Mouse (Mus musculus) layer of hippocampus, adult 2 months (tissue): ENCODE data around the gene Kmt2b. TPM values are rescaled to one million over a fixed set of nuclear protein-coding genes. Genes with fewer than 3 reads are reported as not detected.
A peak's percentile ranks its signal among the peaks of the same experiment; 100 is the strongest.

ENCODE experiments used
- DNase-seq, 2 experiments: peaks; one replicate each; pipeline ENCODE4 v3.0.0; 2022; ENCODE audit warnings: low spot score in 2 of 2
- H3K27ac ChIP-seq: fragments of 200-600 bp; 2 replicates; pipeline ENCODE4 v1.8.1; 2022
- H3K4me3 ChIP-seq: fragments of 200-600 bp; 2 replicates; pipeline ENCODE4 v1.8.1; 2022; ENCODE audit warnings: mild to moderate bottlenecking
- CTCF ChIP-seq: fragments of 200-600 bp; conservative IDR thresholded peaks from 2 replicates; pipeline ENCODE4 v1.8.1; 2022; ENCODE audit warnings: antibody characterized with exemption, mild to moderate bottlenecking, moderate library complexity
- total RNA-seq, 2 experiments: library from RNA; stranded (reverse); gene quantifications; 2 replicates each; pipeline ENCODE4 v1.2.3; 2021

Kmt2b gene
- total RNA-seq, 2 experiments from 2014 or later: 49.8 to 57.5 TPM

DNA sequence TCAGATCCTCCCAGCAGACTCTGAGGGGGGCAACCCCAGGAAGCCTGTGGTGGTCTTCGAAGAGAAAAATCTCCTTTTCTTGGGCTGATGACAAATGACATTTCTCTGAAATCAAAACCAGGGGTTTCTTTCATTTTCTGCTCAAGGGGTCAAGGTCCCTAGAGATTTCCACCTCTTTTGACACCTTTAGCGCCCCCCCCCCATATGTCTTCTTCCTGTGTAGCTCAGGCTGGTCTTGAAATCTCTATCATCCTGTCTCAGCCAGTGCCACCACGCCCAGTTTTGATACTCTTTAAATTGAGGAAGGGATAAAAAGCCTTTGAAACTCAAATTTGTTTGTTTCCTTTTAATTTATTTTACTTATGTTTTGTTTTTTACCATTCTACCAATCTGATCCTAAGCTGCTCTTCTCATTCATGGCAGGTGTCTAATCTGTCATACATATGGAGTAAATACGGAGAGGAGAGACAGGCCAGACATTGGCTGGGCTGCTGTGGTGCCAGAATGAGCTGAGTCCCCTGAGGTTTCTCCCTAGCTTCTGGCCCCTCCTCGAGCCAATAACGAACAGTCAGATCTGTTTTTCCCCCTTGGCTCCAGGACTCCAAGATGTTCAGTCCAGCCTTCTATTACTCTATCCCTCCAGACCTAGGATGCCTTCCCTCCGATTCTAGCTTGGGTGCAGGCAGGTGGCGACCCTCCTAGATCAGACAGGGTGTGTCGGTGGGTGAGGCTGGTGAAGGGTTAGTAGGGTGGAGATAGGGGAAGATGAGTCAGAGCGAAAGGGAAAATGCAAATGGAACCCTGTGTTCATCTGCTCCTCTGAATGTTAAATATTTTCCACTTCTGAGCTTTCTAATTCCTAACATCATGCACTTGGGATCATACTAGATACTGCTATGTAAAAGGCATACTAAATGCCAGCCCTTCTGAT lies 5.3 kb upstream of the Kmt2b start:
- Histone ChIP-seq H3K27ac (no peak overlapping the region), H3K4me3 (no peak overlapping the region)
- no peak for TF ChIP-seq CTCF
- no peak for DNase-seq

DNA sequence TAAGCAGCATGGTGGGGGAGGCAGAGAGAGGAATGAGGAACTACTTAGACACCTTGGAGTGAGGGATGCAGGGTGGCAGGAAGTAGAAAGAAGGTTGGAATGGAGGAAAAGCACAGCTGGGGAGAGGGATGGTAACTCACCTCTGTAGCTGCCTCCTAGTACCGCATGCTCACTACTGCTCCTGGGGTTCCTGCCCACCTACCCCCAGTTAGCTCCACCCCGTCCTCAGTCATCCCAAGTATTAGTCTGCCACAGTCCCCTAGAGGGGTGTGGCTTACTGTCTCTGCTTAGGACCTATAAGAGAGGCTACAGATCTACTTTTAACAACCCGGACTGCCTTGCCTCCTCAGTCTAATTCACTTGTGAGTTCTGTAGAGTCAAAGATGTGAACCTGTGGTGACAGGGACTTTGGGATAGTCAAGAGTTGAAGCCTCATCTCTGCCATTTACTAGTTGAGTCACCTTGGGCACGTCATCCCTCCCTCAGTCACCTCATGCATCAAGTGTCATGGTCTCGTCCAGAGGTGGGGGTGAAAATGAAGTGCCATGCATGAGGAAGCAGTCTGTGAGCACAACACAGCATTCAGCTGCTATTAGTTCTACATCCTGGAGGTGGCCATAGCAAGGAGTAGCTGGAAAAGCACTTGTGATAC lies 4.4 kb upstream of the Kmt2b start:
- H3K27ac ChIP-seq: no peak overlapping the region
- DNase-seq: no peak
- no peak for TF ChIP-seq CTCF
- H3K4me3 ChIP-seq: no peak overlapping the region

DNA sequence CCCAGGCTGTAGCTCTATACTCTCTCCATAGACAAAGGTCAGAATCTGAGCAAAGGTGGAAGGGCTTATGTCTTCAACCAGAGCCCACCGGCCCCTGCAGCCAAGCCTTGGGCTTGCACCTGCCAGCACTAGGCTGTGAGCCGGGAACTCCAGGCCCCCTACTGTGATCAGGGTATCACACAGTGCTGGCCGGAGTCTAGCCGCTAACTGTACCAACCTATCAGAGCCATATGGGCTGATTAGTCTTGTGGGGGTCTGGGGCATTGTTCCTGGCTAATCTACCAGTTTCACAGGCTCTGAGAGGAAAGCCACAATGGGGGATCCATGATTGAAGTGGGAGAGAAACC lies 3.1 kb upstream of the Kmt2b start:
- Histone ChIP-seq H3K4me3 (no peak overlapping the region), H3K27ac (no peak overlapping the region)
- no peak for DNase-seq
- TF ChIP-seq CTCF: no peak

DNA sequence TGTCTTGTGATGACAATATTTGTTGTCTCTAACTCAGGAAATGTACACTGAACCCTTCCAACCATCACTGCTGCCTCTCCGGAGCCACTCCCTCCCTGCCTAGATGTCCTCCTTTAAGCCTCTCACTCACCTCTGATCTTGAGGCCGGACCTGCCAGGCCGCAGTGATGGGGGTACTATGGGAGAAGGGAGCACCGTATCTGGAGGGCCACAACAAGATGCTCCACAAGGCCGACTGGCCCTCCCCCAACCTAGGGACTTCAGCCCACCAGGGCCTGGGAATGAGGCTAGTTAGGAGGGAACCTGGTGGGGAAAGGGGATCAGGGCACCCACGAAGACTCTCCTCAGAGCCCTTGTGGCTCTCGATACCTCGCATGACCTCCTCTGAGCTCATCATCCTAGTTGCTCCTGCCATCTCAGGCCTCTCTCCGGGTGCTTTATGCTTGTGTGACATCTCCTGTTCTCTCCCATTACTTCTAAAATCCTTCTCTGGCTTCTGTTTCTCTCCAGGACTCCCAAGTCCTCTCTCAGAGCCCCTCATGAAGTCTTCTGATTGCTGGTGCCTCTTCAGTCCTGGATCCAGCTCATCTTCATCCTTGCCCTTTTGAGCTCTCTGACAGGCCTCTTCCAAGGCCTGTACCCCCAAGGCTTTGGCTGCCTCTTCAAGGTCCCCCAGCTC lies 2.5 kb upstream of the Kmt2b start:
- no peak for DNase-seq
- TF ChIP-seq CTCF: no peak
- H3K27ac ChIP-seq: no peak overlapping the region
- H3K4me3 ChIP-seq: no peak overlapping the region

DNA sequence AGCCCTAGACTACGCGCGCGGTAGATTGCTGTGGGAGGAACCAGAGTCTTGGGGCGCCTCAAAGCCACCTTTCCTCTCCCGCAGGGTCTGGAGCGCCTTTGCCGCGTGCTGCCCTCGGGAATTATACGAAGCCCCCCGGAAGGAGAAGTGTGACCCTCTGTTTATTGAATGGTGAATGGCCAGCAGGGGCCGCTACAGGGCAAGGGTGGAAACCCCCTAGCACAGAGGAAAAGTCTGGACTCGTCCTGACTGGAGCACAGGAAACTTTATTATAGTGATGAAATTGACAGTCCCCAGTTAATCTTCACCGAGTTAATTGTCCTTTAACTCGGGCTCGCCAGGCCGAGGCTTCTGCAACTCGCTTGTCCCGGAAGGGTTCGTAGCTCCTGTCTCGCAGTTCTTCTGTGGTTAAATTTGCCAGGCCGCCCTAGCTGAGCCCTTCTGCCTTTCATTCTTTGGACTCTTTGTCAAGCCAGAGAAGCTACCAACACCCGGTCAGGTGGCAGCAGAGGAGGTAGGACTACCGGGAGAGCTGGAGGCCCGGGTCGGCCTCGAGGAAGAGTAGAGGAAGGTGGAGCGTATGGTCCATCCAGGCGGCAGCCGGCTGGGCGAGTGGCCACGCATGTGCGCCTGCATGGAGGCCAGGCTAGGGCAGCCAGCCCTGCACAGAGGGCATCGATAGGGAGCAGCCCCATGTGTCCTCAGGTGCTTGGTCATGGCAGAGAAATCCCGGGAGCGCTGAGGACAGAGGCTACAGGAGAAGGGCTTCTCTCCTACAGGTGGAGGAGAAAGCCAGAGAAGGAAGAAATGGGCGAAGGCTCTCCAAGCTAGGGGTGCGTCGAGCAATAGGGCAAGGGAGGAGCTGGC lies 1.1 kb upstream of the Kmt2b start:
- peak; percentile 71 to 84 for DNase-seq

DNA sequence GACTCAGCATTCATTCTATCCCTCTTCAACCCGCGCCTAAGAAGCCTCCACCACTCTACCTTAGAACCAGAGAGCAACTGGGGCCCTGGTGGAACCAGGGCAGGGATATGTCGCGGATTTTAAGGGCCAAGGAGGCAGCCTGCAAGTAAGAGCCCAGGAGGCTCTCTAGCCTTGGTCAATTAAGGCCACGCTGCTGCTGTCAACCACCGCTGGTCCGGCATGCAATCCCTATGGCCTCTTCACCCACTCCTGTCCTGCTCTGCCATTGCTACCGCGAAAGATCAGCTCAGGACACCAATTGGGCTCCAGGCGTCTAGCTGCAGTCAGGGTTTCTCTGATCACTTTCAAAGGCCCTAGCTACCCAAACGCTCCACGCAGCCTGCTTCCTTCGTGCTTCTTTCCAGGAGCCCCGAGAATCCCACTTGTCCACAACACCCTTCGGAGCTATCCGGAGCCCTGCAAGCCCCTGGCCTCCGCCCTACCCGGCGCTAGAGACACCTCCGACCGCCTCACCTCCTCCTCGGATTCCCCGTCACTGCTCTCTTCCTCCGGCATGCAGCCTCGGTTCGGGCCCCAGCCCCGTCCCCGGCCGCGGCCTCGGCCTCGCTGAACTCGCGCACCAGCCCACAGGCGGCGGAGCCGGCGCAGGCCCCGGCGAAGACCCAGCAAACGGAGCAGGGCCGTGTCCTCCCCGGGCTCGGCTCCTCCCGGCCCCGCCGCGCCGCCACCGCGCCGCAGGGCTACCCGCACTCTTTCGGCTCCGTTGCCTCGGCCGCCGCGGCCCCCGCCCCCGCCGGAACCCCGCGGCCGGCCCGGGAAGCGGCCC lies 471 bp downstream of the Kmt2b start:
- H3K4me3 ChIP-seq: peak overlapping the region; percentile 90
- H3K27ac ChIP-seq: peak overlapping the region; percentile 96
- DNase-seq: no peak
- no peak for TF ChIP-seq CTCF

More for the DNA sequence above, 1.1 kb upstream of the Kmt2b start:
- Histone ChIP-seq H3K4me3 (peak overlapping the region; percentile 90), H3K27ac (peak overlapping the region; percentile 96)
- peak; percentile 94 for TF ChIP-seq CTCF

DNA sequence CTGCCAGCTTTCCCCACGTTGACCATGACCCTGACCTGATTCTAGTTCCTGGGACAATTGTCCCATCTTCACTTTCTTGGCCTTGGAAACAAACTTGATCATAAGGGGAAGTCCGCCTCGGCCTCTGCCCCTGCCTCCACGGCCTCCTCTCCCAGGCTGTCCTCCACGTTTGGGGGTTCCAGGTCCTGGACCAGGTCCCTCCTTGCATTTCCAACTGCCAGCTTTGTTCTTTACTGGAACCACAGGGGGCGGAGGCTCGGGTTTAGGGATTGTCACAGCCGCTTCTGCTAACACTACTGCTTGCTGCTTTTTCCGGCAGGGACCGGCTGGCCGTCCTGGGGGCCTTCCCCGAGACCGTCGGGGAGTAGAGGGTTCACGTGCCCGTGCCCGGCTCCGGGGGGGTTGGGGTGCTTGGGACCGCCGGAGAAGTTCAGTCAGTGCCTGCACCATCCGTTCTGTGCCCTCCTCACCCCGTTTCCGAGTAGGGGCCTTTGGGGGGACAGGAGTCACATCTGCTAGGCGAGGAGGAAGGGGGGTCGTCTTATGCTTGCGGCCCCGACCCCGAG lies 2.0 kb downstream of the Kmt2b start:
- TF ChIP-seq CTCF: no peak
- Histone ChIP-seq H3K4me3 (no peak overlapping the region; the same call in 1 of the 2 replicates), H3K27ac (no peak overlapping the region)
- DNase-seq: no peak

DNA sequence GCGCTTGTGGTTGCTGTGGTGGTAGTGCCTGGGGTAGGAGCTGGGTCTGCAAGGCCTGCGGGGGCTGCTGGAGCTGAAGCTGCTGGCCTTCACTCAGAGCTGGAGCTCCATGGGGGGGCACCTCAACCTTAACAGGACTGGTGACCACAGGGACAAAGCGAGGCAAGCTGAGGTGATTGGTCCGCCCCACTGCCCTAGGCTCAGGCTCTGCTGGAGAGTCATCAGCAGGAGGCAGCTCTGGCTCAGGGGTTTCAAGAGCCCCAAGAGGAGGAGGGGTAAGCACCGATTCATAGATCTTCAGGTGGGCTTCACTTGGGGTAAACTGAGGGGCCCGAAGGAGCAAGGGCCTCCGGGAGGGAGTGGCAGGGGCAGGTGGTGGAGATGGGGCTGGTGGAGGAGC lies 3.4 kb downstream of the Kmt2b start:
- no peak overlapping the region for H3K27ac ChIP-seq
- H3K4me3 ChIP-seq: no peak overlapping the region
- no peak for DNase-seq
- no peak for TF ChIP-seq CTCF

DNA sequence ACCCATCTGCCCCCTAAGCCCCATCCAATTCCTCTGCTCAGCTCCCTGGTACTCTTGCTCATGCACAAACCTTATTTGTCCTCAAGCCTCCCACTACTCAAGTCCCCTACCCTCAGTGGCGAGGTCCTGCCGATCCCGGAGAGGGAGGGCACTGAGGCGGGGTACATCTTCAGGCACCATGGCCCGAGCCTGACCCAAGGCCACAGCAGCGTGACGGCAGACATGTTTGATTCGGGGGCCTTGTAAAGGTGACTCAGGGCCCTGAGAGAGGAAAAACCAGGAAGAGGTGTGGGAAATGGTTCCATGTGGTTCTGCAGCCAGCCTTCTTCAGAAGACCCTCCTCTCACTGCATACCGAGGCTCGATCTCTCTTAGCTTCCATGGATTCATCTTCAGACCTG lies 4.2 kb downstream of the Kmt2b start:
- H3K27ac ChIP-seq: no peak overlapping the region
- no peak for TF ChIP-seq CTCF
- no peak overlapping the region for H3K4me3 ChIP-seq
- DNase-seq: no peak

DNA sequence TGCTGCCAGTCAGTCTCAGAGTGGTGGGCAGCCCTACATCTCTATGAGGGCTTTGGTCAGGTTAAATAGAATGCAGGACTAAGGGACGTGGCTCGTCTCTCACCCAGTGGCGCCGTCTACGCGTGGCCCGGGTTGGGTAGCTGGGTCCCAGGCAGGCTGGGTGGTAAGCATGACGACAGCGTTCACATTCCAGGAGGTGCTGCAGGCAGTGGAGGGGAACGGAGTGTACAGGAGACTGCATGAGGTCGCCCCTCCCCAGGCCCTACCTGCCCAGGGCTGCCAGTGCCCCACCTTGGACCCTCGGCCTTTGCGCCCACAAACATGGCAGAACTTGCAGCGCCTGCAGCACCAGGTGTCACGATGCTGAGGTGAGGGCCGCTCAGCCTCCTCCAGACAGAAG lies 7.0 kb downstream of the Kmt2b start:
- no peak overlapping the region for H3K4me3 ChIP-seq
- H3K27ac ChIP-seq: no peak overlapping the region
- no peak for TF ChIP-seq CTCF
- no peak for DNase-seq

DNA sequence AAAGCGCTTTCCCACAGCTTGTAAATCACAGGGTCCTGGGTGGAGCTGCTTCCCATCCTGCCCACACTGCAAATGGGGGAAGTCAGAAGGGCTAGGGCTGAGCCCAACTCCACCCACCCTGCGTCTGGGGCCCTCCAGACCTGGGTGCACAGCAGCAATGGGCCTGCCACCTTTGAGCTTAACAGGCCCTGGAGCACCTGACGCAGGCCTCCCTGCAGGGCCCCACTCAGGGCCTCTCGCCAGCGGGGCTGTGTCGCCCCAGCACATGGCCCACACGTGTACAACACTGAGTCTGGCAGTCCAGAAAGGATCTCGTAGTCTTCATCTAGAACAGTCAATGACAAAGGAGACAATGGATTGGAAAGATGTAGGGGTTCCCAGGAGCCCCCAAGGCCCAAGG lies 8.6 kb downstream of the Kmt2b start:
- Histone ChIP-seq H3K4me3 (no peak overlapping the region), H3K27ac (no peak overlapping the region)
- TF ChIP-seq CTCF: no peak
- DNase-seq: no peak
